Mouse (Mus musculus) midbrain, embryonic 11.5 days (tissue): ENCODE data around the gene Ercc8. TPM values are rescaled to one million over a fixed set of nuclear protein-coding genes. Genes with fewer than 3 reads are reported as not detected.

ENCODE experiments used
- ATAC-seq: fragments of 200-750 bp; cut with Nextera tagmentation; 2 replicates; pipeline ENCODE4 v1.8.0; 2017; ENCODE audit warnings: moderate TSS enrichment, moderate library complexity; ENCODE audit not compliant: low FRiP score
- DNase-seq: peaks from one replicate; pipeline ENCODE4 v3.0.0; 2015; ENCODE audit warnings: low spot score; ENCODE audit errors: missing footprints
- H3K27ac ChIP-seq: fragments of 300-500 bp; sonication (generic); 2 replicates; pipeline ENCODE4 v1.5.1; 2014; ENCODE audit warnings: low read depth, low read length
- H3K27me3 ChIP-seq: fragments of 300-500 bp; sonication (generic); 2 replicates; pipeline ENCODE4 v1.6.1; 2014; ENCODE audit warnings: mild to moderate bottlenecking, low read length, moderate library complexity, mixed read lengths; ENCODE audit not compliant: control insufficient read depth, insufficient read depth
- H3K36me3 ChIP-seq: fragments of 300-500 bp; sonication (generic); 2 replicates; pipeline ENCODE4 v1.6.1; 2014; ENCODE audit warnings: mild to moderate bottlenecking, low read length, moderate library complexity, mixed read lengths; ENCODE audit not compliant: control insufficient read depth, insufficient read depth
- H3K4me1 ChIP-seq: fragments of 300-500 bp; sonication (generic); 2 replicates; pipeline ENCODE4 v1.6.1; 2014; ENCODE audit warnings: low read length; ENCODE audit not compliant: control insufficient read depth, insufficient read depth
- H3K4me2 ChIP-seq: fragments of 300-500 bp; sonication (generic); 2 replicates; pipeline ENCODE4 v1.6.1; 2014; ENCODE audit warnings: mild to moderate bottlenecking, moderate library complexity
- H3K4me3 ChIP-seq: fragments of 300-500 bp; sonication (generic); 2 replicates; pipeline ENCODE4 v1.5.1; 2014; ENCODE audit warnings: low read depth, low read length
- H3K9ac ChIP-seq: fragments of 300-500 bp; sonication (generic); 2 replicates; pipeline ENCODE4 v1.6.1; 2014; ENCODE audit warnings: low read length
- H3K9me3 ChIP-seq: fragments of 300-500 bp; sonication (generic); 2 replicates; pipeline ENCODE4 v1.6.1; 2016; ENCODE audit warnings: low read length; ENCODE audit not compliant: control insufficient read depth
- WGBS: fragments of 180-500 bp; shearing (Covaris S2); extraction: QIAGEN DNeasy Blood & Tissue Kit; methylation state at CpG from one replicate; pipeline ENCODE4 v1.1.7; 2014; 5-methylcytosine and 5-hydroxymethylcytosine counted together
- polyA plus RNA-seq: library from polyadenylated mRNA; unstranded; fragments of >200 nt; fragmentation: Nextera tagmentation; extraction: Ambion mirVana; gene quantifications from 2 replicates; pipeline ENCODE4 v1.2.1, GENCODE M21; 2014

The Ercc8 gene
- polyA plus RNA-seq, 1 experiment from 2014 or later, result 22.8 TPM

GRCm38 (mm10) chr13:108144086-108144485, 14.4 kb upstream of the Ercc8 start:
- Histone ChIP-seq H3K4me2 (no peak overlapping the region), H3K4me1 (no peaks in the 10 kb centered on the region), H3K9ac (no peak overlapping the region), H3K36me3 (no peaks in the 10 kb centered on the region), H3K27ac (no peak overlapping the region), H3K9me3 (no peaks in the 10 kb centered on the region), H3K4me3 (no peak overlapping the region), H3K27me3 (no peaks in the 10 kb centered on the region)
- ATAC-seq (no peak), DNase-seq (no peak)
- 94% methylated on average over 8 of the region's 8 CpGs for WGBS

GRCm38 (mm10) chr13:108151782-108152181, 6.7 kb upstream of the Ercc8 start:
- H3K36me3 ChIP-seq, result no peaks in the 10 kb centered on the region
- no peak overlapping the region for H3K4me3 ChIP-seq
- no peak overlapping the region for H3K9ac ChIP-seq
- DNase-seq (peak; percentile 84), ATAC-seq (no peak)
- H3K27ac ChIP-seq, result no peak overlapping the region
- no peaks in the 10 kb centered on the region for H3K9me3 ChIP-seq
- no peaks in the 10 kb centered on the region for H3K27me3 ChIP-seq
- no peaks in the 10 kb centered on the region for H3K4me1 ChIP-seq
- H3K4me2 ChIP-seq, result no peak overlapping the region

- Histone ChIP-seq H3K4me1 (peaks cover 4% of the 10 kb centered on the region), H3K9me3 (no peaks in the 10 kb centered on the region), H3K4me2 (no peak overlapping the region), H3K9ac (no peak overlapping the region), H3K27me3 (no peaks in the 10 kb centered on the region), H3K36me3 (no peaks in the 10 kb centered on the region), H3K27ac (no peak overlapping the region), H3K4me3 (no peak overlapping the region)
- peak; percentile 27 for ATAC-seq
- DNase-seq, result peak; percentile 94
- WGBS, result 74% methylated on average over 8 of the region's 8 CpGs
These were observed 5.7 kb upstream of the Ercc8 start for GRCm38 (mm10) chr13:108152650-108153372.

DNA sequence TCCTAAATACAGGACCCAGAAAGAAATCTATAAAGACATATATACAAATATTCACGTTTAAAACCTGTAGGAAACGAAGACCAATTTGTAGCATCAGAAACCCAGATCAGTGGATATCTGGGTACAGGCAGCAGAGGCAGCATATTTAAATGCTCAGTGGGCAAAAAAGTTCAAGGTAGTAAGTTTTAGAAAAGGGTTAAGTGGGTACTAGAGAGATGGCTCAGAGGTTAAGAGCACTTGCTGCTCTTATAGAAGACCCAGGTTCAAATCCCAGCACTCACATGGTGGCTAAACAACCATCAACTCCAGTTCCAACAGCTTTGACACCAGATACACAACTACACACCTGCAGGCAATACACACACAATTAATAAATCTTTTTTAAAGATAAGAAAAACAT, 1.4 kb upstream of the Ercc8 start:
- Histone ChIP-seq H3K4me3 (no peak overlapping the region), H3K9ac (no peak overlapping the region), H3K36me3 (peaks cover 2% of the 10 kb centered on the region; the same call in 1 of the 2 replicates), H3K9me3 (no peaks in the 10 kb centered on the region), H3K27me3 (no peaks in the 10 kb centered on the region), H3K4me2 (no peak overlapping the region; the same call in 1 of the 2 replicates), H3K27ac (no peak overlapping the region), H3K4me1 (peaks cover 7% of the 10 kb centered on the region)
- DNase-seq (no peak), ATAC-seq (no peak)
- 88% methylated on average over 2 of the region's 2 CpGs for WGBS

DNA sequence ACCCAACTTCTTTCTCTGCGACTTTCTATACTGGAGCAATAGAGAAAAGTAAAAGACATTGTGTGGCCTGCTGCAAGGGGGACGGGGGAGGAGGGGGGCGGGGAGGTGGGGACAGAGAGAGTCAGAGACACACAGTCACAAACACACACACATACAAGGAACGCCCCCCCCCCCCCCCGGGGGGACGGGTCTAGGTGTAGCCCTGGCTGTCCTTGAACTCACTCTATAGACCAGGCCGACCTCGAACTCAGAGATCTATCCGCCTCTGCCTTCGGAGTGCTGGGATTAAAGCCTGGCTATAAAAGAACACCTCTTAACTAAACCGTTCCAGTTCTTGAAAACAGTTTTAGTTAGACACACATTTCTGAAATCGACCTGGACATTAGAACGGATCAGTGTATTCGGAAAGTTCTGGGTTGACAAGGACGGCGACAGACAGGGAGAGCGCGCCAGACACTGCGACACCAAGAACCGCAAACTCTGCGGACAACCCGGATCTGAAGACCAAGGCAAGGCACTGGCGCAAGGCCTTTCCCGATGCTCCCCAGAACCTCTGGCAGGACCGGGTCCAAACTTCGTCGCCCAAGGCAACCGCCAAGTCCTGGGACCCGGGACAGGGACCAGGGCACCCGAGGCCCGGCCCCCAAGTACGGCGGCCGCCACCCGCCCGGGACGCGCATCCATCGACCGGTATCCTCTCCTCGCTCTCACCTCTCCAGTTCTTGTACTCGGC, 633 bp upstream of the Ercc8 start:
- DNase-seq (no peak), ATAC-seq (no peak; the same call in 1 of the 2 replicates)
- H3K4me1 ChIP-seq, result peaks cover 7% of the 10 kb centered on the region
- H3K4me2 ChIP-seq, result peak overlapping the region; percentile 73
- no peaks in the 10 kb centered on the region for H3K9me3 ChIP-seq
- H3K36me3 ChIP-seq, result peaks cover 2% of the 10 kb centered on the region; the same call in 1 of the 2 replicates
- no peaks in the 10 kb centered on the region for H3K27me3 ChIP-seq
- no peak overlapping the region for H3K27ac ChIP-seq
- WGBS, result 2% methylated on average over 41 of the region's 42 CpGs
- H3K4me3 ChIP-seq, result peak overlapping the region; percentile 75
- H3K9ac ChIP-seq, result peak overlapping the region; percentile 66

DNA sequence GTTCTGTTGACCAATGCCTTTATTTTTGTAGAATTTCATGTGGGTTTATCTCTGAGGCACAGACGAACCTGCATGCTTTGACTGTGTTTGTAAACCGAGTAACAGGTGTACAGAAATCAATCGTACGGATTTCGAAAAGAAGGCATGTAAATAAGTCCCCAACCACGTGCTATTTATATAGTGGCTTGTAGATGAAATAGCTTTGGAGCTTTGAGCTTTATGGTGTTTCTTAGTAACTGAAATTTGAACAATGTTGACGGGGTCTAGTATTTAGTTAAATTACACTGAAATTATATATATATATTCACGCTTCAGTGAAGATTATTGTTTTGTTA, 677 bp downstream of the Ercc8 start:
- ATAC-seq (no peak), DNase-seq (no peak)
- WGBS, result 11% methylated on average over 8 of the region's 8 CpGs
- peak overlapping the region; percentile 75 for H3K4me3 ChIP-seq
- H3K9ac ChIP-seq, result peak overlapping the region; percentile 66; the same call in 1 of the 2 replicates
- no peaks in the 10 kb centered on the region for H3K9me3 ChIP-seq
- H3K27me3 ChIP-seq, result no peaks in the 10 kb centered on the region
- peak overlapping the region; percentile 47 for H3K4me2 ChIP-seq
- H3K4me1 ChIP-seq, result peaks cover 7% of the 10 kb centered on the region
- no peak overlapping the region for H3K27ac ChIP-seq
- peaks cover 2% of the 10 kb centered on the region; the same call in 1 of the 2 replicates for H3K36me3 ChIP-seq

DNA sequence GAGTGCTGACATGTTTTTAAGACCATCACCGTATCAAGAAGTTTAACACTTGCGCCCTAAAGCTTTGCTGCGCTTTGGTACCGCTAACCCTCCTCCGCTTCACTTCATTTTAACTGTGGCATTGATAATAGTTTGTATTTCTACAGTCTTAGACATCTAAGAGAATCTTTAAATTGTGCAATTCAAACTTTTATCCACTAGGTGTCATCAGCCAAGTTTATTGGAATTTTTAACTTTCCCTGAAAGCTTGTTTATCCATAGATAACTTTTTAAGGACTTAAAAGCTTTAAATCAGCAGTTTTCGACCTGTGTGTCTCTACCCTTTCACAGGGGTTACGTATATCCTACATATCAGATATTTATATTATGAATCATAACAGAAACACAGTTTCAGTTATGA, 1.4 kb downstream of the Ercc8 start:
- H3K4me2 ChIP-seq, result no peak overlapping the region
- H3K9ac ChIP-seq, result no peak overlapping the region
- no peak for DNase-seq
- H3K27me3 ChIP-seq, result no peaks in the 10 kb centered on the region
- WGBS, result 74% methylated on average over 7 of the region's 7 CpGs
- peaks cover 2% of the 10 kb centered on the region; the same call in 1 of the 2 replicates for H3K36me3 ChIP-seq
- ATAC-seq, result no peak
- no peak overlapping the region for H3K27ac ChIP-seq
- no peak overlapping the region for H3K4me3 ChIP-seq
- peaks cover 7% of the 10 kb centered on the region for H3K4me1 ChIP-seq
- no peaks in the 10 kb centered on the region for H3K9me3 ChIP-seq

- H3K4me2 ChIP-seq, result no peak overlapping the region
- H3K9ac ChIP-seq, result no peak overlapping the region
- H3K36me3 ChIP-seq, result peaks cover 2% of the 10 kb centered on the region; the same call in 1 of the 2 replicates
- H3K4me3 ChIP-seq, result no peak overlapping the region
- H3K4me1 ChIP-seq, result peaks cover 3% of the 10 kb centered on the region
- DNase-seq, result no peak
- H3K27ac ChIP-seq, result no peak overlapping the region
- no peaks in the 10 kb centered on the region for H3K27me3 ChIP-seq
- no peak for ATAC-seq
- no peaks in the 10 kb centered on the region for H3K9me3 ChIP-seq
- WGBS, result 91% methylated on average over 9 of the region's 9 CpGs
These were observed 5.4 kb downstream of the Ercc8 start for GRCm38 (mm10) chr13:108163912-108164311.

DNA sequence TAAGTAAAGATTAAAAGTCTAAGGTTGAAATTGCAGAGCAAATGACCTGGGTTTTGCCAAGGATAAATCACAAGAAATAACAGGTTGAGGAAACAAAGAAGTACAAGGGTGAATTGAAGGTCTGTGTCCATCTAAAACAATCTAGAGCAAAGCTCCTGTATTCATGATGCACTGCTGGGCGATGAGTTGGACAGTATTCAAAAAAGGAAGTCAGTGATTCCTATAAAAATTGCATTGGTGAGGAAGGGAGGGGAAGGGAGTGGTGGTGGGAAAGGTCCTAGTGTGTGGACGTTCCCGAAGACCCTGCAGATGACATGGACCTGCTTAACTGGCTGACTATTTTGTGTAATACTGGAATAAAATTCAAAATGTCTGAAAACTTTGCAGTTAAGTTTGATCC, 6.1 kb downstream of the Ercc8 start:
- Histone ChIP-seq H3K27ac (no peak overlapping the region), H3K9me3 (no peaks in the 10 kb centered on the region), H3K4me1 (peaks cover under 1% of the 10 kb centered on the region), H3K36me3 (peaks cover 2% of the 10 kb centered on the region; the same call in 1 of the 2 replicates), H3K4me2 (no peak overlapping the region), H3K9ac (no peak overlapping the region), H3K27me3 (no peaks in the 10 kb centered on the region), H3K4me3 (no peak overlapping the region)
- DNase-seq, result no peak
- WGBS, result 90% methylated on average over 3 of the region's 3 CpGs
- ATAC-seq, result no peak
